Mouse (Mus musculus): ENCODE results near the gene Cirbp. TPM values are rescaled to one million over a fixed set of nuclear protein-coding genes. Genes with fewer than 3 reads are reported as not detected.

The Cirbp gene
- total and polyA plus RNA-seq, 2 experiments from 2014 or later: 121 to 330 TPM

GRCm38 (mm10) chr10:80180288-80180687 lies 14.5 kb downstream of the Cirbp start:
- Histone ChIP-seq H3K4me1 (ENCODE audit: control insufficient read depth, insufficient read depth) (no peaks in the 10 kb centered on the region), H3K27ac (ENCODE audit: low read depth) (no peak overlapping the region), H3K9ac (replicated peaks; ENCODE audit: low read depth, low read length) (no peak overlapping the region), H3K36me3 (replicated peaks; ENCODE audit: control insufficient read depth, insufficient read depth, low read length) (no peaks in the 10 kb centered on the region), H3K4me3 (ENCODE audit: low read depth, low read length) (no peak overlapping the region), H3K4me2 (ENCODE audit: low read depth, low read length) (peak overlapping the region; percentile 77; the same call in 1 of the 2 replicates), H3K27me3 (ENCODE audit: control insufficient read depth, insufficient read depth, low read length) (0 out of 2 replicates have a peak, but pooled peaks cover 7% of the 10 kb centered on the region), H3K9me3 (replicated peaks; ENCODE audit: control insufficient read depth, low read length) (no peaks in the 10 kb centered on the region)
- WGBS: 56% methylated on average over 6 of the region's 6 CpGs
- TF ChIP-seq CTCF (IDR thresholded peaks at IDR 0.05; ENCODE audit: low read depth): no peak
- DNase-seq (ENCODE audit: low spot score): no peak
- ATAC-seq (ENCODE audit: insufficient read depth, low read depth): no peak

GRCm38 (mm10) chr10:80180823-80181222 lies 15.0 kb downstream of the Cirbp start:
- no peak overlapping the region for H3K4me3 ChIP-seq (ENCODE audit: low read depth, low read length)
- no peaks in the 10 kb centered on the region for H3K36me3 ChIP-seq (replicated peaks; ENCODE audit: control insufficient read depth, insufficient read depth, low read length)
- no peaks in the 10 kb centered on the region for H3K9me3 ChIP-seq (replicated peaks; ENCODE audit: control insufficient read depth, low read length)
- H3K4me2 ChIP-seq (ENCODE audit: low read depth, low read length): no peak overlapping the region
- WGBS: 75% methylated on average over 5 of the region's 5 CpGs
- H3K27me3 ChIP-seq (ENCODE audit: control insufficient read depth, insufficient read depth, low read length): 0 out of 2 replicates have a peak, but pooled peaks cover 7% of the 10 kb centered on the region
- TF ChIP-seq EP300 (IDR thresholded peaks at IDR 0.05; ENCODE audit: low read depth) (no peak), CTCF (IDR thresholded peaks at IDR 0.05; ENCODE audit: low read depth) (no peak)
- H3K27ac ChIP-seq (ENCODE audit: low read depth): no peak overlapping the region
- ATAC-seq (ENCODE audit: insufficient read depth, low read depth): no peak
- DNase-seq (ENCODE audit: low spot score): no peak
- no peaks in the 10 kb centered on the region for H3K4me1 ChIP-seq (ENCODE audit: control insufficient read depth, insufficient read depth)
- H3K9ac ChIP-seq (replicated peaks; ENCODE audit: low read depth, low read length): no peak overlapping the region

- Histone ChIP-seq H3K4me2 (ENCODE audit: low read depth, low read length) (no peak overlapping the region), H3K4me1 (ENCODE audit: control insufficient read depth, insufficient read depth) (no peaks in the 10 kb centered on the region), H3K9me3 (replicated peaks; ENCODE audit: control insufficient read depth, low read length) (no peaks in the 10 kb centered on the region), H3K4me3 (ENCODE audit: low read depth, low read length) (no peak overlapping the region), H3K27me3 (ENCODE audit: control insufficient read depth, insufficient read depth, low read length) (peaks cover 19% of the 10 kb centered on the region), H3K36me3 (replicated peaks; ENCODE audit: control insufficient read depth, insufficient read depth, low read length) (no peaks in the 10 kb centered on the region), H3K27ac (ENCODE audit: low read depth) (no peak overlapping the region), H3K9ac (replicated peaks; ENCODE audit: low read depth, low read length) (no peak overlapping the region)
- no peak for TF ChIP-seq EP300 (IDR thresholded peaks at IDR 0.05; ENCODE audit: low read depth)
- TF ChIP-seq CTCF (IDR thresholded peaks at IDR 0.05; ENCODE audit: low read depth): no peak
- DNase-seq (ENCODE audit: low spot score) (no peak), ATAC-seq (ENCODE audit: insufficient read depth, low read depth) (no peak)
- 90% methylated on average over 7 of the region's 7 CpGs for WGBS
Observed at GRCm38 (mm10) chr10:80182547-80182946, 16.8 kb downstream of the Cirbp start.

GRCm38 (mm10) chr10:80186649-80187048 lies 20.9 kb downstream of the Cirbp start:
- no peak for TF ChIP-seq EP300 (IDR thresholded peaks at IDR 0.05; ENCODE audit: low read depth)
- TF ChIP-seq CTCF (IDR thresholded peaks at IDR 0.05; ENCODE audit: low read depth): no peak
- Histone ChIP-seq H3K27ac (ENCODE audit: low read depth) (no peak overlapping the region), H3K9me3 (replicated peaks; ENCODE audit: control insufficient read depth, low read length) (no peaks in the 10 kb centered on the region)

GRCm38 (mm10) chr10:80187739-80188138 lies 22.0 kb downstream of the Cirbp start:
- WGBS: 87% methylated on average over 10 of the region's 10 CpGs
- Histone ChIP-seq H3K36me3 (replicated peaks; ENCODE audit: control insufficient read depth, insufficient read depth, low read length) (no peaks in the 10 kb centered on the region), H3K4me3 (ENCODE audit: low read depth, low read length) (no peak overlapping the region), H3K9ac (replicated peaks; ENCODE audit: low read depth, low read length) (no peak overlapping the region), H3K4me1 (ENCODE audit: control insufficient read depth, insufficient read depth) (peaks cover 12% of the 10 kb centered on the region), H3K27ac (ENCODE audit: low read depth) (no peak overlapping the region), H3K9me3 (replicated peaks; ENCODE audit: control insufficient read depth, low read length) (no peaks in the 10 kb centered on the region), H3K27me3 (ENCODE audit: control insufficient read depth, insufficient read depth, low read length) (peaks cover 53% of the 10 kb centered on the region), H3K4me2 (ENCODE audit: low read depth, low read length) (no peak overlapping the region)
- DNase-seq (ENCODE audit: low spot score): no peak
- TF ChIP-seq EP300 (IDR thresholded peaks at IDR 0.05; ENCODE audit: low read depth): no peak
- TF ChIP-seq CTCF (IDR thresholded peaks at IDR 0.05; ENCODE audit: low read depth): no peak
- ATAC-seq (ENCODE audit: insufficient read depth, low read depth): no peak

More at GRCm38 (mm10) chr10:80186649-80187048, 20.9 kb downstream of the Cirbp start:
- no peak overlapping the region for H3K9ac ChIP-seq (replicated peaks; ENCODE audit: low read depth, low read length)
- H3K36me3 ChIP-seq (replicated peaks; ENCODE audit: control insufficient read depth, insufficient read depth, low read length): no peaks in the 10 kb centered on the region
- no peak overlapping the region for H3K4me2 ChIP-seq (ENCODE audit: low read depth, low read length)
- WGBS: 49% methylated on average over 27 of the region's 27 CpGs
- H3K4me1 ChIP-seq (ENCODE audit: control insufficient read depth, insufficient read depth): peaks cover 12% of the 10 kb centered on the region
- no peak for DNase-seq (ENCODE audit: low spot score)
- peaks cover 42% of the 10 kb centered on the region for H3K27me3 ChIP-seq (ENCODE audit: control insufficient read depth, insufficient read depth, low read length)
- no peak overlapping the region for H3K4me3 ChIP-seq (ENCODE audit: low read depth, low read length)
- no peak for ATAC-seq (ENCODE audit: insufficient read depth, low read depth)

- no peaks in the 10 kb centered on the region for H3K9me3 ChIP-seq (replicated peaks; ENCODE audit: control insufficient read depth, low read length)
- H3K27me3 ChIP-seq (ENCODE audit: control insufficient read depth, insufficient read depth, low read length): peaks cover 54% of the 10 kb centered on the region
Observed at GRCm38 (mm10) chr10:80188453-80189024, 22.8 kb downstream of the Cirbp start.

More at GRCm38 (mm10) chr10:80188453-80189024, 22.8 kb downstream of the Cirbp start:
- H3K36me3 ChIP-seq (replicated peaks; ENCODE audit: control insufficient read depth, insufficient read depth, low read length): no peaks in the 10 kb centered on the region
- H3K4me2 ChIP-seq (ENCODE audit: low read depth, low read length): no peak overlapping the region
- H3K27ac ChIP-seq (ENCODE audit: low read depth): no peak overlapping the region
- H3K4me3 ChIP-seq (ENCODE audit: low read depth, low read length): no peak overlapping the region
- WGBS: 86% methylated on average over 15 of the region's 15 CpGs
- no peak for TF ChIP-seq CTCF (IDR thresholded peaks at IDR 0.05; ENCODE audit: low read depth)
- no peak for TF ChIP-seq EP300 (IDR thresholded peaks at IDR 0.05; ENCODE audit: low read depth)
- peaks cover 12% of the 10 kb centered on the region for H3K4me1 ChIP-seq (ENCODE audit: control insufficient read depth, insufficient read depth)
- no peak overlapping the region for H3K9ac ChIP-seq (replicated peaks; ENCODE audit: low read depth, low read length)
- ATAC-seq (ENCODE audit: insufficient read depth, low read depth) (no peak), DNase-seq (ENCODE audit: low spot score) (no peak)

Measured in heart, postnatal 0 days (tissue).